Mouse (Mus musculus) ES-Bruce4 (cell line): Measurements from ENCODE around the gene Eif4ebp2. TPM values are rescaled to one million over a fixed set of nuclear protein-coding genes. Genes with fewer than 3 reads are reported as not detected.
A peak's percentile ranks its signal among the peaks of the same experiment; 100 is the strongest.

Source experiments
- H3K27ac ChIP-seq: 2 replicates; pipeline ENCODE4 v1.5.1; 2012; ENCODE audit warnings: low read length, inconsistent platforms; ENCODE audit not compliant: insufficient read depth
- H3K27me3 ChIP-seq: 2 replicates; pipeline ENCODE4 v1.6.1; 2012; ENCODE audit warnings: mild to moderate bottlenecking, low read length, inconsistent platforms; ENCODE audit not compliant: control insufficient read depth, poor library complexity, insufficient read depth, severe bottlenecking
- H3K36me3 ChIP-seq: 2 replicates; pipeline ENCODE4 v1.6.1; 2012; ENCODE audit warnings: inconsistent platforms, mild to moderate bottlenecking, low read length, moderate library complexity; ENCODE audit not compliant: control insufficient read depth, poor library complexity, insufficient read depth, severe bottlenecking
- H3K4me1 ChIP-seq: one replicate; pipeline ENCODE4 v1.8.1; 2011; ENCODE audit warnings: low read length; ENCODE audit not compliant: control insufficient read depth, insufficient read depth
- H3K4me3 ChIP-seq: 2 replicates; pipeline ENCODE4 v1.5.1; 2011; ENCODE audit warnings: low read depth, mild to moderate bottlenecking, low read length
- H3K9ac ChIP-seq: 2 replicates; pipeline ENCODE4 v1.6.1; 2012; ENCODE audit warnings: low read depth, mild to moderate bottlenecking, inconsistent platforms; ENCODE audit not compliant: poor library complexity, severe bottlenecking
- H3K9me3 ChIP-seq: replicated peaks from 2 replicates; pipeline ENCODE4 v1.6.1; 2012; ENCODE audit warnings: mild to moderate bottlenecking, low read length, inconsistent platforms; ENCODE audit not compliant: control insufficient read depth, poor library complexity, insufficient read depth, severe bottlenecking
- CTCF ChIP-seq: IDR thresholded peaks from one replicate; pipeline ENCODE4 v1.8.1; 2011; ENCODE audit warnings: low read depth, low read length
- EP300 ChIP-seq: IDR thresholded peaks from 2 replicates; pipeline ENCODE4 v1.6.1; 2011; ENCODE audit warnings: low read depth, low read length; ENCODE audit not compliant: insufficient read depth
- POLR2A ChIP-seq: IDR thresholded peaks from one replicate; pipeline ENCODE4 v1.8.1; 2011; ENCODE audit warnings: low read length; ENCODE audit not compliant: insufficient read depth
- polyA plus RNA-seq: library from polyadenylated mRNA; stranded (reverse); fragments of >200 nt; gene quantifications from 2 replicates; pipeline ENCODE4 v1.2.4, GENCODE M21; 2011; ENCODE audit warnings: low read depth; ENCODE audit not compliant: missing spikeins, insufficient read depth, insufficient read length

Eif4ebp2 gene
- polyA plus RNA-seq, 1 experiment: 207 TPM

DNA sequence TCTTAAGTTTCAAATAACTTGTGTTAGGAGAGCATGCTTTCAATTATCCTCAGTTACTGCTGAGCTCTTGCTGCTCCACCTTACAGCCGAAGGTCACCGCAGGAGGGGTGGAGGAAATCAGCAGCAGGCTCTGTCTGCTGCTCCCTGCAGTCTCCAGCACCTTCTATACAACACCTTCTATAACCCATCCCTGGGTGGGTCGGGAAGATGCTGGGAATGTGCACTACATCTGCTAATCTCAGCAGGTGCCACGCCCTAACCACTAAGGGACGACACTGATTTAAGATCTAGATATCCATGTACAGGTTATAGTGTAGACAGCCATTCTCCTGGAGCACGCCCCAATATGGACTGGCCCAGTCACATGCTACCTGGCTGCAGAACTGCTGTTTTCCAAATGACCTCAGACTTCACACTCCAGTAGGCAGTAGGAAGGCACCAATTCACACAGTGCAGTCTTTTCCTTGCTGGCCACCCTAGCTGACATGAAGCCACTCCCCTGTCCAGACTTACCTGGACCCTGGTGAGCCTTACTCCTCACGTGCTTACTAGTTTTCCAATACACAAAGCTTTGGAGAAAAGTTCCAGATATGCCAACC is 12.2 kb downstream of the Eif4ebp2 start:
- Histone ChIP-seq H3K4me1 (peaks cover 4% of the 10 kb centered on the region), H3K9ac (no peak overlapping the region), H3K9me3 (no peaks in the 10 kb centered on the region), H3K4me3 (no peak overlapping the region), H3K27ac (no peak overlapping the region), H3K36me3 (peaks cover 10% of the 10 kb centered on the region; the same call in 1 of the 2 replicates), H3K27me3 (no peaks in the 10 kb centered on the region)
- TF ChIP-seq EP300: no peak
- no peak for TF ChIP-seq CTCF
- no peak for TF ChIP-seq POLR2A

DNA sequence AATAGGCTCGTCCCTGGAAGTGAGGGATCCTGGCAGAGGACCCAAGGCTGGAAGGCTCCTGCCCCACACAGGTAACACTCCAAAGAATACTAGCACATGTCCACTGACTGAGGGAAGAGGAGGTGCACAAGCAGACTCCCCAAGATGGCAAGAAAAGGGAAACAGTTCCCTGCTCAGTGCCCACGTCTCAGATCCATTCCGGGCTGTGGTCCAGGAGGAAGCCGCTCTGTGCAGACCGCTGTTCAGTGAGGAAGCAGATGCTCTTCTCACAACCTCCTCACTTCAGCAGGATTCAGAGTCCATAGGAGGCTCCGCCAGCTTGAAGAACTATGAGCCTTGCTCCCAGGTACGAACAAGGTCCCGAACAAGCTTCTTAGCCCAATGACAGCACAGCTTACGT is 21.1 kb downstream of the Eif4ebp2 start:
- H3K9ac ChIP-seq: no peak overlapping the region
- H3K36me3 ChIP-seq: peaks cover 51% of the 10 kb centered on the region
- TF ChIP-seq CTCF (no peak), POLR2A (no peak), EP300 (no peak)

DNA sequence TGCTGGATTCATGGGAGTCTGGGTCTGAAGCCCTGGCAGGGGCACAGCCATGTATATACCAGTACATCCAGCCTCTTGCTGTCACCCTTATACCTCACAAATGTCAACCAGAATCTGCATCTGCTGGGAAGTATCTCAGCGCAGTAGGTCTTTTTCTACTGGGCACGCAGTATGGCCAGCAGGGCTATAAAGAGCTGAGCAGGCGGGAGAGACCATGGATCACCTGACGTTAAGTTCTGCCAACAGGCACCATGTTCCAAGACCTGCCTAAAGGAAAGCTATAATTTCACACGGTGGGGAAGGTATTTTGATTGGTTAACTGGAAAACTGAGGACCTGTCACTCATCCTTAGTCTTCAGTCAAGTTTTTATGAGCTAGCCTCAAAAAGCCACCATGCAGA is 23.4 kb downstream of the Eif4ebp2 start:
- Histone ChIP-seq H3K36me3 (peaks cover 48% of the 10 kb centered on the region), H3K4me1 (no peaks in the 10 kb centered on the region), H3K4me3 (no peak overlapping the region), H3K9ac (no peak overlapping the region), H3K27me3 (no peaks in the 10 kb centered on the region), H3K9me3 (no peaks in the 10 kb centered on the region), H3K27ac (no peak overlapping the region)
- TF ChIP-seq CTCF (no peak), POLR2A (no peak), EP300 (no peak)

More for the DNA sequence above, 21.1 kb downstream of the Eif4ebp2 start:
- H3K27me3 ChIP-seq: no peaks in the 10 kb centered on the region
- no peak overlapping the region for H3K4me3 ChIP-seq
- no peaks in the 10 kb centered on the region for H3K9me3 ChIP-seq
- no peak overlapping the region for H3K27ac ChIP-seq
- H3K4me1 ChIP-seq: no peaks in the 10 kb centered on the region

DNA sequence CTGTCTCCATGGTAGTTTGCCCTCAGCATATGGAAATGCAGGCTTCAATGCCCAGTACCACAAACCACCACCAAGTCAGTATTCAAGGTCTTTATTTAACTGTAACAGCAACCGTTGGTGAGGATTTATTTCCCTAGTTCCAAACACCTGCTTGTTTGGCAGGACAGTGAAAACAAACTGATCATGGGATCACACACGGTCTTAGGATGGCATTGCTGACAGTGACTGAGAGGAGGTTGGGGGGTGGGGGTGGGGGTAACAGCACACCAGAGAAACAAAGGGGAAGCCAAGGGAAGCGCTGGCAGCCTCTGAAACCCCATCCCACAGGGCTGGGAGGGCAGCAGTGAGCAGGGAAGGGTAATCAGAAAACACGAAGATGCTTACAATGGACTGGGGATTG is 24.0 kb downstream of the Eif4ebp2 start:
- Histone ChIP-seq H3K9ac (no peak overlapping the region), H3K36me3 (peaks cover 47% of the 10 kb centered on the region), H3K4me3 (no peak overlapping the region), H3K27ac (no peak overlapping the region), H3K9me3 (no peaks in the 10 kb centered on the region), H3K27me3 (no peaks in the 10 kb centered on the region), H3K4me1 (peaks cover 2% of the 10 kb centered on the region)
- TF ChIP-seq POLR2A (no peak), EP300 (no peak), CTCF (no peak)

DNA sequence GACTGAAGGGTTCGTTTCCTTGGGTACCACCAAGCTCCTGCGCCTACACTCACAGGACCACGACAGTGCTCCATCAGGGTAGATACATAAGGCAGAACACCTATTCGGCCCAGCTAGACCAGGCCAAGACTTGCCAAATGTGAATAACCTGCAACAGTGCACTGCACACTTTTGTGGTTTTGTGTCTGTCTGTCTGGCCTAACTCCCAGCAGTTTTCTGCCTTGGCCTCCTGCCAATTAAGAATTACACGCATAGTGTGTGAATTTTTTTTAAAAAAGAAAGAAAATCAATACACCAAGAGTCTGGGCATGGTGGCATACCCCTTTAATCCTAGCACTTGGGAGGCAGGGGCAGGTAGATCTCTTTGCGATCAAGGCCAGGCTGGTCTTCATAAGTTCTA is 24.5 kb downstream of the Eif4ebp2 start:
- no peak overlapping the region for H3K27ac ChIP-seq
- H3K4me1 ChIP-seq: peaks cover 2% of the 10 kb centered on the region
- TF ChIP-seq EP300 (no peak), CTCF (no peak), POLR2A (no peak)
- no peaks in the 10 kb centered on the region for H3K9me3 ChIP-seq
- no peak overlapping the region for H3K4me3 ChIP-seq
- H3K36me3 ChIP-seq: peaks cover 48% of the 10 kb centered on the region
- no peak overlapping the region for H3K9ac ChIP-seq
- no peaks in the 10 kb centered on the region for H3K27me3 ChIP-seq

DNA sequence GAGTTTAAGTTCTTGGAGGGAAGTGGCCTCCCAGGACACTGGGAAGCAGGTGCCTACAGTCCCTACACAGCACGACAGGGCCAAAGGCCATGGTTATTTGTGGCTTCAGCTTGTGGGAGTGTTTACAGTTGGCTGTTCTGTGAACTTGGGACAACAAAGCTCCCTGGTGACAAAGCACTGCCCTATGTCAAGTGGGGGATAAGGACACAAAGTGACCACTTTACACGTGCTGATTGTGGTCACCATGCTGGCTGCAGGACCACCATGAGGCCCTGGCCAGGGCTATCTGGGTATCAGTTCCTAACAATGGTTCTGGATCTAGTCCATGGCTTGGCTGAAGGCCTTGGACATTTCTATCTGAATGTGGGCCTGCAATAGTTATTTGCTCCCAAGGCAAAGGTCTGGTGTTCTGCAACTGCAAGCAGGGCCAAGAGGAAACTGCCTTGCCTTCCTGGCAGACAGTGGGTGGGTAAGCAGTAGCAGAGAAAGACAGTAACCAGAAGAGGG is 26.2 kb downstream of the Eif4ebp2 start:
- H3K27ac ChIP-seq: peak overlapping the region; percentile 22; the same call in 1 of the 2 replicates
- no peaks in the 10 kb centered on the region for H3K27me3 ChIP-seq
- TF ChIP-seq CTCF (no peak), EP300 (no peak), POLR2A (no peak)
- no peak overlapping the region for H3K9ac ChIP-seq
- H3K36me3 ChIP-seq: peaks cover 42% of the 10 kb centered on the region
- H3K4me1 ChIP-seq: peaks cover 2% of the 10 kb centered on the region
- H3K9me3 ChIP-seq: no peaks in the 10 kb centered on the region
- H3K4me3 ChIP-seq: no peak overlapping the region
